Mouse (Mus musculus): ENCODE results near the gene Rab8a. TPM values are rescaled to one million over a fixed set of nuclear protein-coding genes. Genes with fewer than 3 reads are reported as not detected.

Rab8a gene
- total RNA-seq, 2 experiments from 2014 or later = 49.6 to 55.4 TPM

DNA sequence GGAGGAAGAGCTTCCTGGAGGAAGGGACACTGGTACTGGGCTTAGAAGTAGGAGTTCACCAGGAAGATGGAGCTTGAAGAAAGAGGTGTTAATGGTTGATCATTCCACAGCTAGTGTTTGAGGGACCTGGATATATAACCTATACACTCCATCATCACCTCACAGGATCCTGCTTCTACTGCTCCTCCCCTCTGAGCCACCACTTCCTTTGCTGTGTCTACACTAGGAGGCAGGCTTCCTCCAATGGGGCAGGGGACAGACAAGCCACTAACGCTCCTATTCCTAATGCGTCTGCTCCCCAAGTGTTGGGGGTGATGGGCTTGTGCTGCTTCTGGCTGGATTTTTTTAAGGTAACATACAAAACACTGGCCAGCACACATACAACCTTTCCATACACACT lies 49.7 kb downstream of the Rab8a start:
- DNase-seq = no peak
- intact Hi-C loops (cut with DNase I) = no loop called here

DNA sequence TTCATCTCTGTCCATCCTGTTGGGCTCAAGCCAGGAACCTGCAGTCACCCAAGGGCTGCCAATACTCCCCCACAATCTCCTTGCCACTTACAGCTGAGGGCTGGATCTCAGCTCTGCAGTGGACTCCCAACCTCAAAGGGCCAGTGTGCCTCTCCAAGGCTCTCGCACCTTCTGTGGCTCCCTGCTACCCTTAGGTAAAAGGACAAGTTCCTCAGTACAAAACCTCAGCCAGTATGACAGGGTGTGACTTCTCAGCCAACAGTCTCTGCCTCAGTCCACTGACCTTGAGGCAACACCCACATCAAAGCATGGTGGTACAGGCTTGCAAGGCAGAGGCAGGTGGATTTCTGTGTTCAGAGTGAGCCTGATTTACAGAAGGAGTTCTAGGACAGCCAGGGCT lies 50.8 kb downstream of the Rab8a start:
- no peak for DNase-seq
- intact Hi-C loops (cut with DNase I) = no loop called here

- no peak for DNase-seq
- intact Hi-C loops (cut with DNase I) = no loop called here
Observed at GRCm38 (mm10) chr8:72212751-72213150, 51.8 kb downstream of the Rab8a start, which contains the start of gene Cib3. Gene Cib3 (minus strand): TSS chr8:72212837.

DNA sequence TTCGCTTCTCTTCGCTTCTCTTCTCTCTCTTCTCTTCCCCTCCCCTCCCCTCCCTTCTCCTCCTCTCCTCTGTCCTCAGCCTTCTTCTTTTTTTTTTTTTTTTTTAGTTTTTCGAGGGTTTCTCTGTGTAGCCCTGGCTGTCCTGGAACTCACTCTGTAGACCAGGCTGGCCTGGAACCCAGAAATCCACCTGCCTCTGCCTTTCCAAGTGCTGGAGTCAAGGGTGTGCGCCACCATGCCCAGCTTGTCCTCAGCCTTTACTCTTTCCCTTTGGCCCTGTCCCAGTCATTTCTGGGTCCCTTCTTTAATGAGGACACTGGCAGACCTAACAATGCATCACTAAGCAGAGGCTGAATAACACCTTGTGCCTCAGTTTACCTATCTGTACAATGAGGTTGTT lies 52.5 kb downstream of the Rab8a start, which contains the start of gene Gm11034:
Gene Gm11034 (minus strand): TSS at position 101 of the 400 bp plus-strand sequence.
- intact Hi-C loops (cut with DNase I) = no loop called here

GRCm38 (mm10) chr8:72215060-72215459 lies 54.1 kb downstream of the Rab8a start:
- no peak for DNase-seq
- intact Hi-C loops (cut with DNase I) = no loop called here

More for the DNA sequence above, 52.5 kb downstream of the Rab8a start, which contains the start of gene Gm11034:
- no peak for DNase-seq

DNA sequence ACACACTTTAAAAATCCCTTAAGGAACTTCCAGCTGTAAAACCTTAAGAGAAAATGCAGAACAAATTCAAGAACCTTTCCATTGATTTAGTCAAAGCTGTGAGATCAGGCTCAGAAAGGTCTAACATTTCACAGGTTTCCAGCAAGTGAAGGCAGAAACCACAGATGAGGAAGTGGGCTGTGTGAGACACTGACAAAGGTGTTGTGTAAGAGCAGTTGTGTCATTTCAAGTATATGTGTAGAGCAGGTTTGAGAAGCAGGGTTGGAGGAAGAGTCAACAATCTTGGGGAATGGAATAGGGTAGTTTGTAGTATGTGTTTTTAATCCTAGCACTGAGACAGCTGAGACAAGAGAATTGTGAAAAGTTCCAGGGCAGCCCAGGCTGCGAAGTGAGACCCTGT lies 54.9 kb downstream of the Rab8a start:
- DNase-seq = no peak
- intact Hi-C loops (cut with DNase I) = no loop called here

- intact Hi-C loops (cut with DNase I) = no loop called here
- DNase-seq = no peak
Observed at GRCm38 (mm10) chr8:72218781-72219540, 58.0 kb downstream of the Rab8a start.

DNA sequence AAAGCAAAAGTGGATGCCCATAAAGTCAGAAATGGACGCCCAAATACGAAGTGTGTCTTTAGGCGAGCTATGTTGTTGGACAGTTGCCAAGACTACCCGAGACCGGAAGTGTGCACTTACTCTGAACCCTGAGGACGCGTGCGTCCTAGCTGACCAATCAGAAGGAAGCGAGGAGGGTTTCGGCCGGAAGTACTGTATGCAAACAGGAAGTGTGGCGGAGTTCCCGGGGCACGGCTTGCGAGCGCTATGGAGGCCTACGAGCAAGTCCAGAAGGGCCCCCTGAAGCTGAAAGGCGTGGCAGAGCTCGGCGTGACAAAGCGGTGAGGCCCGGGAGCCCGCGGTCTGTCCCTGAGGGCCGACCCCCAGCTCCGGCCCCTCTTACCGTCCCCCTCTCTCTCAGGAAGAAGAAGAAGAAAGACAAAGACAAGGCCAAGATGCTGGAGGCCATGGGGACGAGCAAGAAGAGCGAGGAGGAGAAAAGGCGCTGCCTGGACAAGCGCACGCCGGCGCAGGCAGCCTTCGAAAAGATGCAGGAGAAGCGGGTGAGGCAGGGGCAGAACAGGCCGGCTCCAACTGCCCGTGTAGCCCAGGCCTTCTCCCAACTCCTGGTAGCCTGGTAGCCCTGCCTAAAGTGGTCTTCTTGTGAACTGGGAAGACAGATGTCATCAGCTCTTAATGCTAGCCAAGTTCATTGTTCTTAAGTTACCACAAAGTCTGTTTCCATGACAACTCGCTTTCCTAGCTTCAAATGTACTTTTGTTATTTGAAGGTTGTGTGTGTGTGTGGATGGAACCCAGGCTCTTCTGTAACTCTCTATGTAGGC lies 58.8 kb downstream of the Rab8a start, which contains the start of gene Fam32a:
Gene Fam32a (plus strand): TSS at position 190 of the 823 bp plus-strand sequence.
- intact Hi-C loops (cut with DNase I) = no loop called here
- DNase-seq = peak; percentile 89

DNA sequence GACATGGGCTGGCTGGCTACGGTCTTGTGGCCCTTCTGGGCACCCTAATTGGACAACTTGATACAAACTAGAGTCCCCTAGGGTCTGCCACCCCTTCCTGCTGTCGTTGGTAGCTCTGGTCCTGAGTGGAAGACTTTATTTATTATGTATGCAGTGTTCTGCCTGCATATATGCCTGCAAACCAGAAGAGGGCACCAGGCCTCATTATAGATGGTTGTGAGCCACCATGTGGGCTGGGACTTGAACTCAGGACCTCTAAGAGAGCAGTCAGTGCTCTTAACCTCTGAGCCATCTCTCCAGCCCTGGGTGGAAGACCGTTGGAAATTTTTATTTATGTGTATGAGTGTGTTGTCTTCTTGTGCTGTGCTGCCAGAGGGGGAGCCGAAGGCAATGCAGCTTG lies 59.8 kb downstream of the Rab8a start:
- no peak for DNase-seq
- intact Hi-C loops (cut with DNase I) = no loop called here

GRCm38 (mm10) chr8:72222656-72223055 lies 61.7 kb downstream of the Rab8a start:
- intact Hi-C loops (cut with DNase I) = no loop called here
- no peak for DNase-seq

Other genes with a start within 250 kb of the Rab8a start
- gene Zfp961, start 210.2 kb upstream of the Rab8a start, total RNA-seq (2021) = 10 to 100 TPM; 16.8 to 18.6 TPM
- gene Cyp4f18, start 151.6 kb upstream of the Rab8a start, total RNA-seq (2021) = under 1 TPM in 1 of 2 experiments, not detected in 1; 0.48 TPM
- gene Olfr372, start 120.0 kb upstream of the Rab8a start, total RNA-seq (2021) = not detected
- gene Olfr373, start 78.0 kb upstream of the Rab8a start, total RNA-seq (2021) = not detected
- gene Olfr374, start 54.2 kb upstream of the Rab8a start, total RNA-seq (2021) = under 1 TPM in 1 of 2 experiments, not detected in 1; 0.04 TPM
- gene Tpm4, start 26.2 kb upstream of the Rab8a start, total RNA-seq (2021) = 10 to 100 TPM; 74.1 to 78.5 TPM
- gene Hsh2d, start 28.4 kb downstream of the Rab8a start, total RNA-seq (2021) = not detected
- under 1 TPM in 1 of 2 experiments, not detected in 1; 0.16 TPM for gene Cib3, start 51.6 kb downstream of the Rab8a start, total RNA-seq (2021)
- not detected for gene Gm11034, start 52.4 kb downstream of the Rab8a start, total RNA-seq (2021)
- 10 to 100 TPM; 71.3 to 76.4 TPM for gene Fam32a, start 58.5 kb downstream of the Rab8a start, total RNA-seq (2021)
- 100 to 1,000 TPM; 155 to 161 TPM for gene Ap1m1, start 78.8 kb downstream of the Rab8a start, total RNA-seq (2021)
- 10 to 100 TPM; 18.5 to 19.4 TPM for gene Gm10282, start 144.1 kb downstream of the Rab8a start, total RNA-seq (2021)
- gene Klf2, start 157.8 kb downstream of the Rab8a start, total RNA-seq (2021) = 10 to 100 TPM; 13.1 to 15.1 TPM

All from left cerebral cortex, postnatal 4 days (tissue).